Mouse (Mus musculus) limb, embryonic 15.5 days (tissue): ENCODE data around the gene Meis3. TPM values are rescaled to one million over a fixed set of nuclear protein-coding genes. Genes with fewer than 3 reads are reported as not detected.

Experiments
- ATAC-seq: fragments of 200-750 bp; cut with Nextera tagmentation; 2 replicates; pipeline ENCODE4 v1.8.0; 2017; ENCODE audit warnings: low read depth, moderate TSS enrichment; ENCODE audit not compliant: insufficient number of reproducible peaks, low FRiP score, low TSS enrichment
- H3K27ac ChIP-seq: fragments of 300-500 bp; sonication (generic); 2 replicates; pipeline ENCODE4 v1.5.1; 2015; ENCODE audit warnings: moderate library complexity, mild to moderate bottlenecking, inconsistent platforms
- H3K27me3 ChIP-seq: fragments of 300-500 bp; sonication (generic); 2 replicates; pipeline ENCODE4 v1.6.1; 2015; ENCODE audit warnings: inconsistent platforms
- H3K36me3 ChIP-seq: fragments of 300-500 bp; sonication (generic); 2 replicates; pipeline ENCODE4 v1.6.1; 2015; ENCODE audit warnings: inconsistent platforms
- H3K4me1 ChIP-seq: fragments of 300-500 bp; sonication (generic); 2 replicates; pipeline ENCODE4 v1.6.1; 2015; ENCODE audit warnings: inconsistent platforms
- H3K4me2 ChIP-seq: fragments of 300-500 bp; sonication (generic); 2 replicates; pipeline ENCODE4 v1.6.1; 2015; ENCODE audit warnings: mild to moderate bottlenecking, inconsistent platforms
- H3K4me3 ChIP-seq: fragments of 300-500 bp; sonication (generic); 2 replicates; pipeline ENCODE4 v1.5.1; 2015; ENCODE audit warnings: mild to moderate bottlenecking, inconsistent platforms
- H3K9ac ChIP-seq: fragments of 300-500 bp; sonication (generic); 2 replicates; pipeline ENCODE4 v1.6.1; 2015; ENCODE audit warnings: inconsistent platforms
- H3K9me3 ChIP-seq: fragments of 300-500 bp; sonication (generic); 2 replicates; pipeline ENCODE4 v1.6.1; 2016; ENCODE audit warnings: inconsistent platforms
- WGBS: fragments of 180-500 bp; shearing (Covaris S2); methylation state at CpG from one replicate; pipeline ENCODE4 v1.1.7; 2015; 5-methylcytosine and 5-hydroxymethylcytosine counted together
- polyA plus RNA-seq: library from polyadenylated mRNA; unstranded; fragments of >200 nt; fragmentation: Nextera tagmentation; extraction: Ambion mirVana; gene quantifications from 2 replicates; pipeline ENCODE4 v1.2.1, GENCODE M21; 2015

Gene Meis3
- polyA plus RNA-seq, 1 experiment from 2014 or later: 18.3 TPM

DNA sequence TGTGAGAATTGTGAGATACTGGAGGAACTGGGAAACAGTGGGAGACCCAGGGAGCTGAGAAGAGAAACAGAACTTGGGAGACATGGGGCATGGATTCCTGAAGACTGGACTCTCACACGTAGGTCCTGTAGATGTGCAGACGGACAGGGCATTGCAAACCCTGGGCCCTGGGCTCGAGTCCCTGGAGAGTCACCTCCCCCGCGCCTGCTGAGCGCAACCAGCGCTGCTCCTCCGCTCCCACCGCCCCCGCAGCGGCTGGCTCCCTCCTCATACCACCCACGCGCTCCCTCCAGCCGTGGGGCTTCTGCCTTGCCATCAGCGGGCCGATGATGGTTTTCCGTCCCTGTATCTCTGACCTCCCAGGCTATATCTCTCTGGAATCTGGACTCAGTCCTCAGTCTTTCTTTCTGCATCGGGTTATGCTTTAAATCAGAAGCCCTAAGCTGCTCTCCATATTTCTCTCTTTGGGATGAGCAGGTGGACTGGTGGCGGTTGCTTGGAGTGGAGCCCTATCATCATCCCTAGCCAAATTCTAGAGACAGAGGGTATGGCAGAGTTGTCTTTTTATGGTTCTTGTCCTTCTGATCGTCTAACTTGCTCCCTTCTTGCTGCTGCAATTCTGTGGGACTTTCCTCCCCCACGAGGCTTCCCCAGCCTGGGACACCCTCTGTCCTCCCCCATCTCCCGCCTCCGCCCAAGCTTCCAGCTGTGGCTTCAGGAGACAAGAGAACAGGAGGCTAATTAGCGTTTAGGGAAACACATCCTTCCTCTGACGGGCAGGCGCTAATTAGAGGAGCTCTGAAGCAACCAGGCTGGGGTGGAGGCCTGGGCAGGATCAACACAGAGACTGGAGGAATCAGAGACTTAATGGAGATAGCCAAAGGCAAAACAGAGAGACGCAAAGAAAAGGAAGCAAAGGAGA, 28.1 kb upstream of the Meis3 start:
- H3K4me3 ChIP-seq: no peak overlapping the region

DNA sequence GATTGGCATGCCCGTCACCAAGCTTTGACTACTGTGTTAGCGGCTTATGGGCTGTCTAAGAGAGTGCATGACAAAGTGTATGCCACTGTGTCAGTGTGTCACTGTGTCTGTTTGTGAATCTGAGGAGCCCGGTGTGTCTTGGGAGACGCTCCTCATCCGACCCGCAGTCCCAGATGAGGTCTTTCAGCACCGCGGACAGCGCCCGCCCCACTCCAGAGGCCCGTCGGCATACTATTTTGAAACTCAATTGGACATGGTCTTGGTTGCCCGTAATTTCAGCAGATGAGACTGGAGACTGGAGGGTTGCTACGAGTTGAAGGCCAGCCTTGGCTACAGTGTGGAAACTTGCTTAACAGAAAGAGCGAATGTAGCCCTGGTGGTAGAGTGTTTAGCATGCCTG, 27.2 kb upstream of the Meis3 start:
- Histone ChIP-seq H3K36me3 (0 out of 2 replicates have a peak, but pooled peaks cover 3% of the 10 kb centered on the region), H3K4me1 (no peaks in the 10 kb centered on the region), H3K27me3 (peaks cover 18% of the 10 kb centered on the region; the same call in 1 of the 2 replicates), H3K4me2 (no peak overlapping the region), H3K27ac (no peak overlapping the region), H3K9ac (no peak overlapping the region), H3K4me3 (no peak overlapping the region), H3K9me3 (no peaks in the 10 kb centered on the region)
- WGBS: 11% methylated on average over 15 of the region's 15 CpGs
- ATAC-seq: no peak

More for the DNA sequence above, 28.1 kb upstream of the Meis3 start:
- Histone ChIP-seq H3K27ac (no peak overlapping the region), H3K27me3 (peaks cover 18% of the 10 kb centered on the region; the same call in 1 of the 2 replicates), H3K4me2 (no peak overlapping the region), H3K9ac (no peak overlapping the region), H3K36me3 (0 out of 2 replicates have a peak, but pooled peaks cover 3% of the 10 kb centered on the region), H3K9me3 (no peaks in the 10 kb centered on the region), H3K4me1 (no peaks in the 10 kb centered on the region)
- no peak for ATAC-seq
- 28% methylated on average over 27 of the region's 27 CpGs for WGBS

DNA sequence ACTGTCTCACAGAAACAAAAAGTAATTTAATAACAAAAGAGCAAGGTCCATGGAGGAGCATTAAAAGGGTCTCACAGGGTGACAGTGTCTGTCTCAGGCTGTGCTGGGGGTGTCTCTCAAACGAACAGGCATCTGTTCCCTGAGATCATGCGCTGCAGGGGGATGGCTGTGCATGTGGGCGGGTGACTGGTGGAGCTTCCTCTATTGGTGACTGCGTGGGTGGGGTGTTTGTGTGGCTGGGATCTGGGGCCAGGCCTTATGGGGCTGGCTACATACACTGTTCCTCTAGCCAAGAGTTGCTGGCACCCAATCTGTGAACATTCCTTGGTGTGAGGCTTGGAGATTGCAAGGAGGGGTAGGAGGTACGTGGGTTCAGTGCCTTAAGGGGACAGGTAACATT, 25.6 kb upstream of the Meis3 start:
- Histone ChIP-seq H3K36me3 (0 out of 2 replicates have a peak, but pooled peaks cover 3% of the 10 kb centered on the region), H3K27ac (no peak overlapping the region), H3K27me3 (peaks cover 18% of the 10 kb centered on the region; the same call in 1 of the 2 replicates), H3K4me1 (no peaks in the 10 kb centered on the region), H3K9me3 (no peaks in the 10 kb centered on the region), H3K4me2 (no peak overlapping the region), H3K4me3 (no peak overlapping the region), H3K9ac (no peak overlapping the region)
- WGBS: 51% methylated on average over 5 of the region's 5 CpGs
- ATAC-seq: no peak

DNA sequence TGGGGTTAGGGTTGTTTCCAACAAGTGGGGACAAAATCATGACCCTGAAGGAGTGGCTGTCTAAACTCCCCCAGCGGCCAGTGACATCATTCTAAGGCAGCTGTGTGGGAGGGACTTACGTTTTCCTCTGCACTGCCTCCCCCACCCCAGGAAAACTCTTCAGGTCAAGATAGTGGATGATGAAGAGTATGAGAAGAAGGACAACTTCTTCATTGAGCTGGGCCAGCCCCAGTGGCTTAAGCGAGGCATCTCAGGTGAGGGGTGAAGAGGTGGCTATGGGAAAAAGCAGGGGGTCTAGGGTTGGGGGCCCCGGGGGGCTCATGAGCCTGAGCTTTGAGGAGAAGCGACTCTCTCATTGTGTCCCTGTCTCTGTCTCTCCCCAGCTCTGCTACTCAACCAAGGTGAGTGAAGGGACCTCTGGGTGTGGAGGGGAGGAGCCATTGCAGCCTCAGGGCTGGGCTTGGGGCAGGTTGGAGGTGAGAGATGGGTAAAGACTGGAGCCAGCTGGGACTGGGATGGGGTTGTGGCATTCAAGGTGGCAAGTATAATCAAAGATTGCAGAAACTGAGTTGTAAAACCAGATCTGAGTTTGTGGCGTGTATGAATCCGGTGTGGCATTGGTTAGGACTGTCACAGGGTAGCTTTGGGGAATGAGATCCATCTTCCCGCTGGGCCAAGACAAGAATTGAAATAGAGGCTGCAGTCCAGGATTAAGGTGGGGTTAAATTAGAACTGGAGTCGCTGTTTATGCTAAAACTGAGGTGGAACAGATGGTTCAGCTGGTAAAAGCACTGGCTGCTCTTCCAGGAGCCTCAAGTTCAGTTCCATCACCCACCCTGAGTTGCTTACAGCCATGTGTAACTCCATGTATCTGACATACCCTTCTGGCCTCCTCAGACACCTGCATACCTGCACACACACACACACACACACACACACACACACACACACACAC, 24.4 kb upstream of the Meis3 start:
- peaks cover 18% of the 10 kb centered on the region; the same call in 1 of the 2 replicates for H3K27me3 ChIP-seq
- 66% methylated on average over 9 of the region's 9 CpGs for WGBS
- H3K9ac ChIP-seq: no peak overlapping the region
- H3K4me2 ChIP-seq: no peak overlapping the region
- no peaks in the 10 kb centered on the region for H3K4me1 ChIP-seq
- ATAC-seq: no peak
- no peaks in the 10 kb centered on the region for H3K9me3 ChIP-seq
- no peak overlapping the region for H3K4me3 ChIP-seq
- no peaks in the 10 kb centered on the region for H3K36me3 ChIP-seq
- H3K27ac ChIP-seq: no peak overlapping the region

DNA sequence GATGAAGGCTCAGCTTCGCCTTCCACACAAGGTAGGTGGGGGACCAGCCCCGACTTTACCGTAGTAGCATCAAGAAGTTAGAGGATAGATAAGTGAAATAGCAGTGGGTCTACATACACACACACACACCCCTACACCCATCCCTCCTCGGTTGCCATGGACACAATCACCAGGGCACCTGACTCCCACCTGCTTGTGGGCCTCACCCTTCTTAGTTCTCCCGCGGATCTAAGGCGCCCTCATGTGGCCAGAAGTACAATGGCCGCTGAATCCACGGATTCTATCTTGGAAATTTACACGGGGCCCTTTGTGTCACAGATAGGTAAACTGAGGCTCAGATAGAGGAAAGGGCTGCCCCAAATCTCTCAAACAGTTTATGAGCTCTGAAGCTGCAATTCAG, 21.4 kb upstream of the Meis3 start:
- no peak overlapping the region for H3K4me3 ChIP-seq
- no peak overlapping the region for H3K4me2 ChIP-seq
- H3K27ac ChIP-seq: no peak overlapping the region
- no peaks in the 10 kb centered on the region for H3K9me3 ChIP-seq
- no peaks in the 10 kb centered on the region; the same call in 1 of the 2 replicates for H3K4me1 ChIP-seq
- 14% methylated on average over 10 of the region's 10 CpGs for WGBS
- no peak for ATAC-seq
- peaks cover 6% of the 10 kb centered on the region for H3K27me3 ChIP-seq
- no peak overlapping the region for H3K9ac ChIP-seq
- no peaks in the 10 kb centered on the region for H3K36me3 ChIP-seq

DNA sequence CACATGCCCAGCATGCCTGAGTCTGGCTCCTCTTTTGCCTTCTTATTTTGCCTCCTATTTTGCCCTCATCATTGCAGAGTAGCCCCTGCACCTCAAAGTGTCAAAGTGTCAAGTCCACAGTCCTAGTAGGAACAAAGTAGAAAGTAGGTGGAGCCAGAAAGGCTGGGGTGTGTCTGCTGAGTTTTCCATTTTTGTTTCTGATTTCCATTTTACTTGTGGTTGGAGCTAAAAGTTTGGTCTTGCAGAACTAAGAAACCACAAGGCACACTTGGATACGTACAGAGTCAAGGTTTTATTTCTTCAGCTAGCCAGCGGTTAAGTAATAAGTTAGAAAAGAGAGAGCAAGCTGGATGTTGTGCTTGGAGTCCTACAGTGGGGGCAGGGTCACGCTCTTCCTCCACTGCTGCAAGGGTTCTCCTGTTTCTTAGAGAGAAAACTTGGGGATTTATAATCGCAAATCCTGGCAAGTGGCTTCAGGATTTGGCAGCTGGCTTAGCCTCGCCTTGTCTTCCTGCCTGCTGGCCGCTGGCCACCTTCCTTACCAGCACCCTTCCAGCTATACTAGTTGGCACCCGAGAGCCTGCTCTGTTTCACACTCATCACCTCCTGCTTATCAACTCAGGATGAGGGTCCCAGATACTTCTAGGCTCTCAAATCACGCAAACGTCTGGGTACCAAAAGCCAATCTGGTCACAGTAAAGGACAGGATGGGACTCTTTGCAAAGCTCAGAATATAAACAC, 19.6 kb upstream of the Meis3 start:
- ATAC-seq: no peak
- no peaks in the 10 kb centered on the region for H3K9me3 ChIP-seq
- H3K9ac ChIP-seq: no peak overlapping the region
- no peaks in the 10 kb centered on the region for H3K36me3 ChIP-seq
- no peak overlapping the region for H3K27ac ChIP-seq
- H3K4me2 ChIP-seq: no peak overlapping the region
- WGBS: 56% methylated on average over 9 of the region's 9 CpGs
- no peak overlapping the region for H3K4me3 ChIP-seq
- peaks cover 3% of the 10 kb centered on the region for H3K4me1 ChIP-seq
- peaks cover 21% of the 10 kb centered on the region for H3K27me3 ChIP-seq

DNA sequence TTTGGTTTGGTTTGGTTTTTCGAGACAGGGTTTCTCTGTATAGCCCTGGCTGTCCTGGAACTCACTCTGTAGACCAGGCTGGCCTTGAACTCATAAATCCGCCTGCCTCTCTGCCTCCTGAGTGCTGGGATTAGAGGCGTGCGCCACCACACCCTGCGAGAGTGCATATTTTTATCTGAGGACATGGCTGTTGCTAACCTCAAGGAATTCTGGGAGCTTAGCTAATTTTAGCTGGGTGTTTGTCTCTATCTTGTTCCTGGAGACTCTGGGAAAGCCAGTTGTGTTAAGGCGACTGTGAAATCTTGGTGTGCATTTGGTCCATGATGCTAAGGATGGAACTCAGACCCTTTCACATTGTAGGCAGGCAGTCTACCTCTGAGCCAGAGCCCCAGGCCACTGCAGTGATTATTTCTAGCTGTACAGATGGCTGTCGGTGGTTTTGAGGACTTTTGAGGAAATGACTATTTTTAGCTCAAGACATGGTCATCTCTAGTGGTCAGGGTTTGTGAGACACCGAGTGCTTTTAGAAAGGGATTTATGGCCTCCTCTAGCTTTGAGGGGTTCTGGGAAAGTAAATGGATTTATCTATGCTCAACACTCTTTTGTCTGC, 18.7 kb upstream of the Meis3 start:
- WGBS: 72% methylated on average over 8 of the region's 8 CpGs
- ATAC-seq: no peak
- peaks cover 3% of the 10 kb centered on the region for H3K4me1 ChIP-seq
- no peaks in the 10 kb centered on the region for H3K36me3 ChIP-seq
- no peak overlapping the region for H3K4me3 ChIP-seq
- H3K9me3 ChIP-seq: no peaks in the 10 kb centered on the region
- no peak overlapping the region for H3K4me2 ChIP-seq
- H3K27ac ChIP-seq: no peak overlapping the region
- H3K27me3 ChIP-seq: peaks cover 21% of the 10 kb centered on the region
- H3K9ac ChIP-seq: no peak overlapping the region

DNA sequence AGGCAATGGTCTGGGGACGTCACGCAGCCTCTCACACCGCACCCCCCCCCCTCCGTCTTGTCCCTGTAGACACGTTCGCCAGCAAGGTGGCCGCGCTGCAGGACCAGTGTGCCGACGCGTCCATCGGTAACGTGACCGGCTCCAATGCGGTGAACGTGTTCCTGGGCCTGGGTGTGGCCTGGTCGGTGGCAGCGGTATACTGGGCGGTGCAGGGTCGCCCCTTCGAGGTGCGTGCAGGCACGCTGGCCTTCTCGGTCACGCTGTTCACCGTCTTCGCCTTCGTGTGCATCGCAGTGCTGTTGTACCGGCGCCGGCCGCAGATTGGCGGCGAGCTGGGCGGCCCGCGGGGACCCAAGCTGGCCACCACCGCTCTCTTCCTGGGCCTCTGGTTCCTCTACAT, 16.2 kb upstream of the Meis3 start:
- 15% methylated on average over 39 of the region's 39 CpGs for WGBS
- no peak overlapping the region for H3K4me3 ChIP-seq

DNA sequence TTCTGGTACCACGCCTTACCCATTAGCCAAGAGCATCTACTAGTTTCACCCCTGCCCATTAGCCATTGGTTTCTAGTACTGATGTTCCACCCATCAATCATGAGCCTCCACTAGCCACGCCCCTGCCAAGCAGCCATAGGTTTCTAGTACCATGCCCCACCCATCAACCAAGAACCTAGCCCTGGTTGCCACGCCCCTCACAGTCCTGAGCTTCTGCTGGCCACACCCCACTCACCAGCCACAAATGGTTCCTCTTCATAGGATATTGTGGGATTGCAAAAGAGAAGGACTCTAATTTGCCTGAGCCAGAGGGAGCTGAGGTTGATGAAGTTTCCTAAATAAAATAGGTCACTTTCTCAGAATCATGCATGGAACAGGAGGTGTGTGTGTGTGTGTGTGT, 14.2 kb upstream of the Meis3 start:
- WGBS: 64% methylated on average over 3 of the region's 3 CpGs

More for the DNA sequence above, 16.2 kb upstream of the Meis3 start:
- Histone ChIP-seq H3K9me3 (no peaks in the 10 kb centered on the region), H3K4me1 (peaks cover 3% of the 10 kb centered on the region), H3K27ac (no peak overlapping the region), H3K36me3 (no peaks in the 10 kb centered on the region), H3K27me3 (peaks cover 23% of the 10 kb centered on the region), H3K9ac (no peak overlapping the region), H3K4me2 (no peak overlapping the region)
- ATAC-seq: no peak

DNA sequence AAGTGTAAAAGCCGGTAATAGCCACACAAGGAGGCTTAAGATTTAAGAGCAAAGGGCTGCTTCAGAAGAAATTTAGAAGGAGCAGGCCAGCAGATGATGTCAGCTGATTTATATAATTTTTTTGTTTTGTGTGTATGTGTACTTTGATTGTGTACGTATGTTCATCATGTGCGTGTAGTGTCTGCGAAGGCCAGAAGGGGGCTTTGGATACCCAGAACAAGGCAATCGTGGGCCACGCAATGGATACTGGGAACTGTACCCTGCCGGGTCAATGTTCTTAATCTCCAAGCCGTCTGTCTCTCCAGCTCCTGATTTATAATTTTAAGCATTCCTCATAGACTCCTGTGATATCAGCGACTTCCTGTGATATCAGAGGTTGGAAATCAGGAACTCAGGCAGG, 13.6 kb upstream of the Meis3 start:
- ATAC-seq: no peak

More for the DNA sequence above, 14.2 kb upstream of the Meis3 start:
- Histone ChIP-seq H3K9ac (no peak overlapping the region), H3K27me3 (peaks cover 23% of the 10 kb centered on the region), H3K4me3 (no peak overlapping the region), H3K4me2 (no peak overlapping the region), H3K4me1 (peaks cover 3% of the 10 kb centered on the region), H3K9me3 (no peaks in the 10 kb centered on the region), H3K27ac (no peak overlapping the region), H3K36me3 (no peaks in the 10 kb centered on the region)
- no peak for ATAC-seq

DNA sequence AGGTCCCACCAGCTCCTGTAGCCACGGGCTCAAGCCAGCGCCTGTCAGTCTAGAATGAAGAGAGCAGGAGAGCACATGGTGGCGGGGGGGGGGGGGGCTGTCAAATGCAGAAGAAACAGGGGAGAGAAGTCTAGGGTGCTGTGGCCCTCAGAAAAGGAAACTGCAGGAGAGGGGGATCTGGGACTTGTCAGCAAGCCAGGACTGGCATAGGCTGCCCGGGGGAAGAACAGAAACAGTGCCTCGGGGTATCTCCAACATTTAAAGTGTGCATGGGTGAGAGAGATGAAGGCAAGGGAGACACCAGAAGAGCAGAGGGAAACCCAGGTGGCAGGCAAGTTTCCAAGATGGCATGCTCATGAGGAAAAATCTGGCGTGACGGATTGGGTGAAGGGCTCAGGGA, 12.9 kb upstream of the Meis3 start:
- no peaks in the 10 kb centered on the region for H3K36me3 ChIP-seq
- H3K4me2 ChIP-seq: no peak overlapping the region
- no peak for ATAC-seq
- peaks cover 3% of the 10 kb centered on the region; the same call in 1 of the 2 replicates for H3K4me1 ChIP-seq
- peaks cover 23% of the 10 kb centered on the region for H3K27me3 ChIP-seq
- no peaks in the 10 kb centered on the region for H3K9me3 ChIP-seq
- no peak overlapping the region for H3K27ac ChIP-seq
- 71% methylated on average over 7 of the region's 7 CpGs for WGBS
- H3K4me3 ChIP-seq: no peak overlapping the region
- no peak overlapping the region for H3K9ac ChIP-seq

More for the DNA sequence above, 13.6 kb upstream of the Meis3 start:
- H3K4me1 ChIP-seq: peaks cover 3% of the 10 kb centered on the region; the same call in 1 of the 2 replicates
- H3K27ac ChIP-seq: no peak overlapping the region
- no peaks in the 10 kb centered on the region for H3K9me3 ChIP-seq
- no peak overlapping the region for H3K4me2 ChIP-seq
- no peak overlapping the region for H3K4me3 ChIP-seq
- no peak overlapping the region for H3K9ac ChIP-seq
- peaks cover 23% of the 10 kb centered on the region for H3K27me3 ChIP-seq
- 89% methylated on average over 9 of the region's 9 CpGs for WGBS
- H3K36me3 ChIP-seq: no peaks in the 10 kb centered on the region
